Mouse (Mus musculus) ovary, postnatal 36 days (tissue): ENCODE measurements around the gene Rsph1.

Experiments used
- DNase-seq: peaks from one replicate; pipeline ENCODE4 v3.0.0; 2022; ENCODE audit warnings: low spot score, mixed read lengths

The Rsph1 gene

DNA sequence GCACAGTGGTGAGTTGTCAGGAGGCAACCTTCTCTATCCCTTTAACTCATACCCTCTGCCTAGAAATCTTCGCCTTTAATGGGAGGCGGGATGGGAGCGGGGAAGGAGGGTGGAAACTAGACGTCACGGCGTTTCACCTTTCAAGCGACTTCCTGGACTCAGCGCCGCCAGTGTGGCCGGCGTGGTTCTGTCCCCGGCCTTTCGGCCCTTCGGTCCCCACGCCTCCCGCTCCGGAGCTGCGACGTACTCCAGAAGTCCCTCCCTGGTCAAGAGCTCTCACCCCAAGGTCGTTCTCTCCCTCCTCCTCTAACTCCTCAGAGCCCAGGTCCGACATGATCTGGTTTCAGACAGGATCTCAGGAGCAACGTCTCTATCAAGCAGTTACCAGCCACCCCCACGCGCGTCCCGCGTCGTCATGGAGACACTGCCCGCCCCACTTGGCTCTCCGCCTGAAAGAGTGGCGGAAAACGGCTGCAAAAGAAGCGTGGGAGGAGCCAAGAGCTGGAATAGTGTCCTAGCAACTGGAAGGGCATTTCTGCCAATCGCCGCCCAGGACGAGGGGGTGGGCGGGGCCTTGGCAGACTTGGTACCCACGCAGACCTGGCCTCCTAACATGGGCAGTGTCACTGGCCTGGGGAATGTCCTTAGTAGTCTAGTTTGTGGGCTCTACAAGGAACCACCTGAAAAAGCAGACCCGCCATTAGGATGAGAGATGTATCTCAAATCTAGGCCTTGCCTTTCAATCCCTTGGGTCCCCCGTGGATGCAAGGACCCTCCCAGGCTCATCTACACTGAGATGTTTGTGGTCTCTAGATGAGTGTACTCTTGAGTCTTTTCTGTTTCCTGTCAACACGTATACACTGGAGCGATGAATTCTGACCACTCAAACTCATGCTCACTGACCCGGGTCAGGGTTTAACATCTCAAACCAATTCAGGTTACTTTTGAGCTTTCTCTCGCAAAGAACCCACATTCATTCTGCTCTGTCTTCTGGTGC, at the start of gene Rsph1:
Gene Rsph1, minus strand, starts transcription at position 462 of the 997 bp plus-strand sequence.
- peak; percentile 100 for DNase-seq

- DNase-seq: no peak
Observed at GRCm38 (mm10) chr17:31326220-31326852, 49.2 kb upstream of the Rsph1 start.

DNA sequence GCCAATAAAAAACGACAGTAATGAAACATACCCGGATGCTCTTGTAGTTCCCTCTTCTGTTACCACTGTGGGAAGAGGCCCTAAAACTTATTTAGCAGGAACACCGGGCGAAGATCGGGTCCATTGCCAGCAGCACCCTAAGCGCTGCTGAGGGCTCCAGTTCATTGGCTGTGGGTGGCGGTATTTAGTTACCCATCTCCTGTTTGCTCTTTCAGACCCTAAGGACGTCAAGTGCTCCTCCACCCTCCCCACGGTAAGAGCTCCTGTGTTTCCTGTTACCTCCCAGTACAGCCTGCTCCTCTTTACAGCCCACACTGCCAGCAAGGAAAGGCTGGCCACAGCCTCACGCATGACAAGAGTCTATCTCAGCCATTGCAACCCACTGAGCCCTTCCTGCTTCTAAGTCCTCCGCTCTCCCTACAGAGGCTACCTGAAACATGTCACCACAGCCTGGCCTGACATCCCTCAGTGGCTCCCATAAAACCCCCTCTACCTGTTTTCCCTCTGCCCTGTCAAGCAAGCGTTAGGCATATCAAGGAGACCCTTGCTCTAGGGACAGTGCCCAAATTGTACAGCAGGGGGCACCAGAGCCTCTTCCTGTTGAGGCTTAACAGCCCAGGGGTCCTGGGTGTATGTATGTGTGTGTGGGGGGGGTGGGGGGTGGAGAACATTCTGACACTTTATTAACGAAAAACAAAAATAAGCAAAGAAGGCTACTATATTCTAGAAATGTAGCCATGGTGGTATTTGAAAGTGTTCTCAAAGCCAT, 48.5 kb upstream of the Rsph1 start:
- DNase-seq: no peak

DNA sequence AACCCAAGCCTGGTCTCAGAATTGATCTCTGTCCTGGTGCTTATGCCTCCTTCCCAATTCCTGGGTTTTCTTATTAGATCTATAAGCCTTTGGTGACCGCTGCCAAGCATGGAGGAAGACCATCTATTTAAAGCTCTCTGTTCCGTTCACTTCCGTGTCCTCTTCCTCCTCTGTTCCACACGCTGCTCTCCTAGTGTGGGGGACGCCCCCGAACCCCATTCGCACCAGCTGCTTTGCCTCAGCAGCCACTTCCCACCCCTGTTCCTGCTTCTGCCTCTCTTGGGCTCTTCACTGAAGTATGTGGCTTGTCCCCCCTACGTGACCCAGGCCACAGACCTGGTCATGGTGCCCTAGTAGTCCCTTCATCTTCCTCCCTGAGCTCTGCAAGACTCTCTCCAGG, 47.0 kb upstream of the Rsph1 start:
- DNase-seq: no peak

DNA sequence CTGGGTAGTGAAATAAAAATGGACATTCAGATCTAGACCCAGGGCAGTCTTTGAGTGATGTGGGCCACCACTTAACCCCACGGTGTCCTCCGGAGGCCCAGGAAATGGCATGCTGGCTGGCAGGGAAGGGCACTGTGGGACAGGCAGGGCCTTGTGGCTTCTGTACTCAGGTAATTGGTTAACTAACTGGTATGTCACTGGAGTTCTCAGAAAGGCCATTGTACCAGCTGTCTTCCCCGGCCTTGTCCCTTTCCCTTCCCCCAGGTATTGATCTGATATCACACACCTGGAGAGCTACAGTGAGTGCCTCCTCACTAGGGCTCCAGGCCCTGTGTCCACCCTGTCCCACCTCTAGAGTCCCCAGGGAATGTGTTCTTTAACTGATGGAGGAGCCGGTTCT, 46.2 kb upstream of the Rsph1 start:
- no peak for DNase-seq

GRCm38 (mm10) chr17:31322446-31322845, 45.3 kb upstream of the Rsph1 start:
- no peak for DNase-seq

- no peak for DNase-seq
Observed at GRCm38 (mm10) chr17:31321425-31321824, 44.2 kb upstream of the Rsph1 start.

- DNase-seq: no peak
Observed at GRCm38 (mm10) chr17:31318906-31319767, 42.0 kb upstream of the Rsph1 start.

DNA sequence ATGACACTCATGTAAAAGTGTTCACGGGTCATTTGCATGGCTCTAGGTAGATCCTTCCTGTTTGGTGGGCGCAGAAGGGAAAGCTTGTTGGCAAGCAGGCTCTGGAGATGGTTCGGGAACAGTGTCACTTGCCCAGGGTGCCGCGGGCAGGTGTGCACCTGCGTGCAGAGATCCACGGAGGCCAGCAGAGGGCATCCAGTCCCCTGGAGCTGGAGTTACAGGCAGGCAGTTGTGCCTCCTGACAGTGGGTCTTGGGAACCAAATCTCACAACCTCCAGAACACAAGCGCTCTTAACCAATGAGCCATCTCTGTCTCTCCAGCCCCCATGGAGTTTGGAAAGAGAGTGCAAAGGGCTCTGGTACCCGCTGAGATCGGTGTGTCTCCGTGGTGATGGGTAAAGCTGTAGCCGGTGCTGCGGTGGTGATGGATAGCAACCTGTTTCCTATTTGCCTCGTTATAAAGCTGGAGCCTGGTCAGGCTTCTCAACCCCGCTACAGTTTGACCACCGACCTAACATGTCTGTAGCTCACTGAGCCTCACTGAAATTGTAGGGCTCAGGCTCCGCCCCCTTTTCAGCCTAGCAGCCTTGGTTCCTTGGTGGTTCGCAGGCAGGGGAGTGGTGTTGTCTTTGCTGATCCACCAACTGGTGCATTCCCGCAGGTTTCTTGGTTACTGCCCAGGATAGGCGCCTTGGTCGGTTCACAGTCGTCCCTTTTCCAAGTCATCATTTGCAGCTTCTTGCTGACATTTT, 40.5 kb upstream of the Rsph1 start:
- DNase-seq: no peak

DNA sequence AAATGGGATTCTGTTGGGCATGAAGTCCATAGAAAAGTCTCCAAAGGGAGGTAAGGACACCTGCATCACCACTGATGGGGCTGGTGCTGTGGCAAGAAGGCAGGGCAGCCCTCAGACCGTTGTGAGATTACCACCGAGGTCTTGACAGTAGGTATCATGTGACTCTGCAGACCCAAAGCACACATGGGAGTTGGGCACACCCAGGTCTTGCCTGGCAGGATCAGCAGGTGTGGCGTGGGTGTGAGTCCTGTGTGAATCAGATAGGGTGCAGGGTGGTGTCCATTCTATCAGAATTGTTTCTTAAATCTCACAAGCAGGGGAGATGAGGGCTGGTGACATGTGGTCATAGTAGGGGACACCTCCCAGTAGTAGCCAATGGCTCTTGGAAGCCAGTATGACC, 39.8 kb upstream of the Rsph1 start:
- DNase-seq: no peak

DNA sequence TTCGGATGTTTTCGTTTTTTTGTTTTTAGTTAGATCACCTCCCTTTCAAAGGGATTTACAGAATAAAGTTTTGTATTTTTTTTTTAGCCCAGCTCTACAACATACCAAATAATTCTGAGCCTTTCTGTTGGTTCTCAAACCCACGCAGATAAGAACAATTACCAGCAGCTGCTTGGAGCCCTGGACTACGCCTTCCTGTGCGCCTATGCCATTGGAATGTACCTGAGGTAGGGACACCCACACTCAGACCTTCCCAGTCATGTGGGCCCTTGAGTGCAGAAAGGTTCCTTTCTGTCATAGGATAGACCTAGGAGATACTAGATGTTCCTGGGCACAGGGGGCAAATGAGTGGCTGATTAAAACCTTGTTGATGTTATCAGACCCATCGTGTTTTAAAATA, 38.8 kb upstream of the Rsph1 start:
- no peak for DNase-seq

- no peak for DNase-seq
Observed at GRCm38 (mm10) chr17:31315046-31315792, 38.0 kb upstream of the Rsph1 start.

- DNase-seq: no peak
Observed at GRCm38 (mm10) chr17:31312648-31313047, 35.5 kb upstream of the Rsph1 start.

GRCm38 (mm10) chr17:31311047-31311446, 33.9 kb upstream of the Rsph1 start:
- no peak for DNase-seq

- no peak for DNase-seq
Observed at GRCm38 (mm10) chr17:31309281-31309793, 32.2 kb upstream of the Rsph1 start.

GRCm38 (mm10) chr17:31308291-31308816, 31.2 kb upstream of the Rsph1 start:
- DNase-seq: no peak

- DNase-seq: no peak
Observed at GRCm38 (mm10) chr17:31307756-31308155, 30.6 kb upstream of the Rsph1 start.

- no peak for DNase-seq
Observed at GRCm38 (mm10) chr17:31305776-31306120, 28.6 kb upstream of the Rsph1 start.

GRCm38 (mm10) chr17:31304895-31305775, 28.0 kb upstream of the Rsph1 start:
- DNase-seq: peak; percentile 38
